Mouse (Mus musculus) hindbrain, embryonic 15.5 days (tissue): Measurements from ENCODE around the gene Tmem167. TPM values are rescaled to one million over a fixed set of nuclear protein-coding genes. Genes with fewer than 3 reads are reported as not detected.

Experiments used
- ATAC-seq: fragments of 200-750 bp; cut with Nextera tagmentation; 2 replicates; pipeline ENCODE4 v1.8.0; 2017; ENCODE audit warnings: low read depth, moderate number of reproducible peaks, moderate TSS enrichment; ENCODE audit not compliant: low FRiP score
- H3K27ac ChIP-seq: fragments of 300-500 bp; sonication (generic); replicated peaks from 2 replicates; pipeline ENCODE4 v1.5.1; 2015; ENCODE audit warnings: mild to moderate bottlenecking, inconsistent platforms
- H3K27me3 ChIP-seq: fragments of 300-500 bp; sonication (generic); 2 replicates; pipeline ENCODE4 v1.6.1; 2015; ENCODE audit warnings: control low read depth, inconsistent platforms
- H3K36me3 ChIP-seq: fragments of 300-500 bp; sonication (generic); 2 replicates; pipeline ENCODE4 v1.6.1; 2015; ENCODE audit warnings: control low read depth, inconsistent platforms
- H3K4me1 ChIP-seq: fragments of 300-500 bp; sonication (generic); replicated peaks from 2 replicates; pipeline ENCODE4 v1.6.1; 2015; ENCODE audit warnings: control low read depth, inconsistent platforms
- H3K4me2 ChIP-seq: fragments of 300-500 bp; sonication (generic); 2 replicates; pipeline ENCODE4 v1.6.1; 2015; ENCODE audit warnings: moderate library complexity, mild to moderate bottlenecking, inconsistent platforms
- H3K4me3 ChIP-seq: fragments of 300-500 bp; sonication (generic); 2 replicates; pipeline ENCODE4 v1.5.1; 2015; ENCODE audit warnings: mild to moderate bottlenecking, inconsistent platforms
- H3K9ac ChIP-seq: fragments of 300-500 bp; sonication (generic); 2 replicates; pipeline ENCODE4 v1.6.1; 2015; ENCODE audit warnings: inconsistent platforms
- H3K9me3 ChIP-seq: fragments of 300-500 bp; sonication (generic); 2 replicates; pipeline ENCODE4 v1.6.1; 2016; ENCODE audit warnings: control low read depth, inconsistent platforms
- WGBS: fragments of 180-500 bp; shearing (Covaris S2); methylation state at CpG from one replicate; pipeline ENCODE4 v1.1.7; 2015; 5-methylcytosine and 5-hydroxymethylcytosine counted together
- polyA plus RNA-seq: library from polyadenylated mRNA; unstranded; fragments of >200 nt; fragmentation: Nextera tagmentation; extraction: Ambion mirVana; gene quantifications from 2 replicates; pipeline ENCODE4 v1.2.1, GENCODE M21; 2015

The Tmem167 gene
- polyA plus RNA-seq, 1 experiment from 2014 or later, result 40.9 TPM

DNA sequence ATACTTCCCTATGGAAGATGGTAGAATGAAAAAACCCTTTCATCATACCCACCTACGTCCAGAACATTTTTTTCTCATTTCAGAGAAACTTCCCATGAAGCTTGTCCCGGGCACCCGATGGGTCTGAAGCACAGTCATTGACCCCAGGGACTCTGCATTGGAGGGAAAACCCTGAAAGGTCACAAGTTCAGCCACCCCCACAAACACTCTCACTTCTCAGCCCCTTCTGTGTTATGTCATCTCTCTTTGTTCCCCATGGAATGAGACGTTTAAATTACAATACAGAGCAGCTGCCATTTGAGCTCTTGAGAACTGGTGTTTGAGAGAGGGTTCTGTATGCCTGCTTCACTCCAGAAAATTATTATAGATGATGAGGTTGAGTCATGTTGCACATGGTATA lies 54.3 kb downstream of the Tmem167 start:
- Histone ChIP-seq H3K9ac (no peak overlapping the region), H3K4me1 (no peaks in the 10 kb centered on the region), H3K27me3 (no peaks in the 10 kb centered on the region), H3K9me3 (no peaks in the 10 kb centered on the region), H3K4me2 (no peak overlapping the region), H3K36me3 (no peaks in the 10 kb centered on the region), H3K4me3 (no peak overlapping the region), H3K27ac (no peak overlapping the region)
- WGBS, result 6% methylated on average over 4 of the region's 4 CpGs
- ATAC-seq, result no peak

DNA sequence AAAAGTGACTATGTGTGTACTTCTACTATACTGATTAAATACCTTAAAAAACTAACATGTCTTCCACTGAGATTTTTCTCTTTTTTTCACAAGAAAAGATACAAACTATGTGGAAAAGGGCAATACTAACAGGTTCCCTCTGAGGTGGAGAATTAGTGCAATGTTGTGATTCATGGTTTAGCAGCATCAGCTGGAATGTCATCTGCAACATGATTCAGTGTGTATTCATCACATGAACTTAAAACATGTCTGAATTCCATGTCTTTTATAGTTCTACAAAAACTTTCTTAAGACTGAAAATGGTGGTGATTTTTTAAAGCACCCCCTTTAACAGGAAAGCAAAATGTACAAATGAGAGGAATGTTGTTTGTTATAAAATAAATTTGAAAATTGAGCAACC lies 63.0 kb downstream of the Tmem167 start:
- ATAC-seq, result no peak
- no peak overlapping the region for H3K4me2 ChIP-seq
- H3K4me3 ChIP-seq, result no peak overlapping the region
- no peaks in the 10 kb centered on the region for H3K9me3 ChIP-seq
- no peaks in the 10 kb centered on the region for H3K36me3 ChIP-seq
- no peak overlapping the region for H3K9ac ChIP-seq
- H3K27me3 ChIP-seq, result no peaks in the 10 kb centered on the region
- H3K4me1 ChIP-seq, result peaks cover 6% of the 10 kb centered on the region; the same call in 1 of the 2 replicates
- H3K27ac ChIP-seq, result no peak overlapping the region

DNA sequence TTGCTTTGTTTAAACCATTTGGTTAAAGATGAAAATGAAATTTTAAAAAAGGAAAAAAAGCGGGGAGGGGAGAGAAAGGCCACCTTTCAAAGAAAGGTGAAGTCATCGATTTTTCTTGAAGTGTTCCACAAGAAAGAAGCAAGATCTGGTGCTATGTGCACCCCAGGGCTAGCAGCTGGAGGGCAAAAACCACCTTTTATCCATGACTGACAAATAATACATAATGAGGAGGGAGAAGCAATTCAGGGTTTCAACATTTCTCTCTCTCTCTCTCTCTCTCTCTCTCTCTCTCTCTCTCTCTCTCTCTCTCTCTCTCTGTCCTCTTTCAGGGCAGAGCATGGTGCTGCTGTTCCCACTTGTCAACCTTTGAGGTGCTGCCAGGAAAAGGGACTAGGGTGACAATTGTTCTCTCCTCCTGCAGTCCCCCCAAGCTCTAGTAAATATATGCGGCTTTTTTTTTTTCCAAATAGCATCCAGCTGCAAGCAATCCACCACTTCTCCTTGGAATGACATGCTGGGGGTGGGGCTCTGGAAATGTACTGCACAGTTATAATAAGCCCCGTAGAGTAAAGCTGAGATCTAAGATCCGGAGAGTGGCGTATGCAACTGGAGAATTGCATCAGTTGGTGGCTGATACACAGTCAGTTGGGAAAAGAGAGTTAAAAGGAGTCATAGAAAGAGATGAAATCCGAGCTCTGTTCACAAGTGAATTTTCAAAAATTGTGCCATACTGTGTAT lies 63.8 kb downstream of the Tmem167 start:
- no peaks in the 10 kb centered on the region for H3K9me3 ChIP-seq
- no peak overlapping the region for H3K4me3 ChIP-seq
- WGBS, result 33% methylated on average over 7 of the region's 7 CpGs
- H3K4me1 ChIP-seq, result peaks cover 6% of the 10 kb centered on the region; the same call in 1 of the 2 replicates
- H3K27ac ChIP-seq, result no peak overlapping the region
- no peaks in the 10 kb centered on the region for H3K27me3 ChIP-seq
- H3K4me2 ChIP-seq, result no peak overlapping the region
- no peak overlapping the region for H3K9ac ChIP-seq
- no peaks in the 10 kb centered on the region for H3K36me3 ChIP-seq
- ATAC-seq, result no peak

DNA sequence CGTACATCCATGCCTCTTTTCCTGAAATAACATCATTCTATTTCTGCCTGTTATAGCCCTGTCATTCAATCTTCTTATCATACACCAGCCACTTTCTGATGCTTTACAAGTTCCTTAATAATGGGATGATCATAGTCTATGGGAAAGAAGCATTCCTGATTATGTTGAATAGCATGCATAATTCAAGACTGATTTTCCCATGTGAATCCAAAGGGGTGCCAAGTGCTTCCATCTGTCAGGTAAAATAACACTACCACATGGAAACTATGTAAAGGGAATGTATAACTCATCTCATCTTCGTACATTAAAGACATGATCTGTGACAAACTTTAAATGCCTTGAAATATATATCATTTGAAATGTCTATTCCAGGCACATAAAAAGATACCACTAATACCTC lies 75.2 kb downstream of the Tmem167 start:
- WGBS, result 84% methylated on average over 2 of the region's 2 CpGs
- no peak for ATAC-seq
- H3K4me3 ChIP-seq, result no peak overlapping the region
- H3K27me3 ChIP-seq, result no peaks in the 10 kb centered on the region
- H3K4me1 ChIP-seq, result no peaks in the 10 kb centered on the region
- no peaks in the 10 kb centered on the region for H3K9me3 ChIP-seq
- H3K4me2 ChIP-seq, result no peak overlapping the region
- H3K36me3 ChIP-seq, result no peaks in the 10 kb centered on the region
- H3K9ac ChIP-seq, result no peak overlapping the region
- no peak overlapping the region for H3K27ac ChIP-seq

DNA sequence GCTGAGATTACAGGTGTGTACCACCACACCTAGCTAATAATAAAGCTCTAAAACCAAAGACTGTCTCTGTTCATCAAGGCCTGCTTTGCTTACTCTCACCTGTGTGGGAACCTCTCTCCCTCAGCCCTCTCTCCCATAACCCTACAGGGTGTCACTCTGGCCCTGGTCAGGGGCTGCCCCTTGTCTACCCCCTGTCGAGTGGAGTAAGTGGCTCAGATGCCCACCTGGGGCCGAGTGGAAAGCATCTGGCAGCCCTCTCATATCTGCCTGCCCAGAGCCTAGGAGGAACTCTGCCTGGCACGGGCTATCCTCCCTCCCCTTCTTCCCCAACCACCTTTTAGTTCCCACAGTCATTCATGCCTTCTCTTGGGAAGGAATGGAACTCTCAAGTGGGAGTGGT lies 78.1 kb downstream of the Tmem167 start:
- no peaks in the 10 kb centered on the region for H3K4me1 ChIP-seq
- H3K4me2 ChIP-seq, result no peak overlapping the region
- no peak overlapping the region for H3K9ac ChIP-seq
- H3K9me3 ChIP-seq, result no peaks in the 10 kb centered on the region
- no peak overlapping the region for H3K4me3 ChIP-seq
- no peaks in the 10 kb centered on the region for H3K36me3 ChIP-seq
- no peaks in the 10 kb centered on the region for H3K27me3 ChIP-seq
- no peak for ATAC-seq
- H3K27ac ChIP-seq, result no peak overlapping the region
- WGBS, result 61% methylated on average over 3 of the region's 3 CpGs

DNA sequence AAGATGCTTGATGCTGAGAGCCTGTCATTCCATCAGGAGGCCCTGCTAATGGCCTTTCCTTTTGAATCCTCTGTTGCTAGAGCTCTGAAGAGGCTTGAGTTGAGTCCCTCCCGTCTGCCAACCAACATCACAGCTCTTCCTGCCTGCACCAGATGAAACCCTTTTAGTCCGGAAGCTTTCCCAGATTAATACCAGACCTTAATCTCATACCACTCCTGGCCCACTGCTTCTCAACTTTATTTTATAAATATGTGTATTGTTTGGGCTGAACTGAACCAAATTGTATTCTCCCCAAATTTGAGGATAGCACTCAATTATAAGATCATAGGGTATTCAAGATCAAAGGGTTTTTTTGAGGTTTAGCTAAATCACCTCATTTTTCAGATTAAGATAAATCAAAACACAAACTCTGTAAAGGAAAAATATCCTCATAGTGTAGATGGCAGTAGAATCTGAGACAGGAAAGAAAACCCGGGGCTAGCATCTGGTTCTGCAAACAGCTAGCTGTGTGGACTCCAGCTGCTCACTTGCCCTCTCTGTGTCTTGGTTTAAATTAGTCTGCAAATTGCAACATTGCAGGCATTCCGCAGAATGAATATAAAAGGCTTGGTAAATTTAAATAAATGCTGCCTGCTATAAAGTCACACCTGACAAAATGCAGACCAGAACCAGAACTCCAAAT lies 81.3 kb downstream of the Tmem167 start:
- Histone ChIP-seq H3K36me3 (no peaks in the 10 kb centered on the region), H3K9me3 (no peaks in the 10 kb centered on the region), H3K4me3 (no peak overlapping the region), H3K4me1 (no peaks in the 10 kb centered on the region), H3K27ac (no peak overlapping the region), H3K27me3 (no peaks in the 10 kb centered on the region), H3K9ac (no peak overlapping the region), H3K4me2 (no peak overlapping the region)
- no peak for ATAC-seq
- 50% methylated on average over 4 of the region's 4 CpGs for whole genome bisulfite sequencing

DNA sequence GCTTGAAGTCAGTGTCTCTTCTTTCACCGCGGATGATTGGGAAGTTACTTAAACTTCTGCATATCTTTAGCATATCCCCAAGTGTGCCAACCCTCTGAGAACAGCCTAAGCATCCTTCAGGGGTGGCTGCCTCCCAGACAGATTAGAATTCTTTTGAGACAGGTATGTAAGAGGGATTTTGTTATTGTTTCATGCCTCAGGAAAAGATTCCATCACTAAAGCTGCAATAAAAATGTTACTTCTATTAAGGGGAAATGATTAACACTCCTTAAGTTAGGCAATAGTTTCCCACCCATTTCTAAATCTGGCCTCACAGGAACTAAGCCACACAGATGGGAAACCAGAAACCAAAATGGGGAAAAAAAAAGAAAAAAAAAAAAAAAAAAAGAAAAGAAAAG lies 81.9 kb downstream of the Tmem167 start:
- Histone ChIP-seq H3K4me2 (no peak overlapping the region), H3K4me3 (no peak overlapping the region), H3K27ac (no peak overlapping the region), H3K4me1 (no peaks in the 10 kb centered on the region), H3K36me3 (no peaks in the 10 kb centered on the region), H3K27me3 (no peaks in the 10 kb centered on the region), H3K9ac (no peak overlapping the region), H3K9me3 (no peaks in the 10 kb centered on the region)
- no peak for ATAC-seq
- WGBS, result 25% methylated on average over 2 of the region's 2 CpGs

DNA sequence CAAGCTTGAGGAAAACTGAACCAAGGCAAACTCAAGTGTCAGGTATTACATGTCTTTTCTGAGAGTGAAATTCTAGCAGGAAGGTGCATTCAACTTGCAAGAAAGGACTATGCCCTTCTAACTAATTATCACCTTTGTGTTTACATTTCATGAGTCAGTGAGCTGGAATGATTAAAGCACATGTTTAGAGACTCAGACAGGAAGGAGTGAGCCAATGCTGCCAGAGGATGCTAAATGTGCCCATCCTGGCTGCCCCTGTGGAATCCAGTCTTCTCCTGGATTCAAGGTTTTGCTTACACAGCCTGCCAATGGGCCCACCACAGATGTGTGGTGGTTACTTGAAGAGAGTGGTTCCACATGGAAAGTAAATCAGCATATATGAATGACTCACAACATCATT lies 82.5 kb downstream of the Tmem167 start:
- no peak overlapping the region for H3K27ac ChIP-seq
- H3K4me2 ChIP-seq, result no peak overlapping the region
- no peaks in the 10 kb centered on the region for H3K27me3 ChIP-seq
- H3K36me3 ChIP-seq, result no peaks in the 10 kb centered on the region
- H3K4me3 ChIP-seq, result no peak overlapping the region
- H3K9ac ChIP-seq, result no peak overlapping the region
- H3K9me3 ChIP-seq, result no peaks in the 10 kb centered on the region
- no peaks in the 10 kb centered on the region for H3K4me1 ChIP-seq
- no peak for ATAC-seq

DNA sequence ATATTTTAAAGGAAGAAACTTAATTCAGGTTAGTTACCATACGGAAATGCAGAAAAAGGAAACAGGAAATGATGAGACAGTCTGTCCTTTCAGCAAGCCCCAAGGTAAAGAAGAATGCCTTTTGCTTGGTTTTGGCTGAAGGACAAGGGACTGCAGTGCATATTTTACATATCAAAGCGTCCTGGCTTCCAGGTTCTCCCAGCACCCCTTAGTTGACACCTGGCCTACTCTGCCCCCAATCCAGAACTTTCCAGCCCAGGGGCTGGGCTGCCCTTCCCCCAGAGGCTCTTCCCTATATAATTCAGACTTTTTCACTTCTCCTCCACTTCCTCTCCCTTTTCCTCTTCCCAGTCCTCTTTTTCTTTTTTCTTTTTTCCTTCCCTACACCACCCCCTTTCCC lies 86.7 kb downstream of the Tmem167 start:
- H3K9ac ChIP-seq, result no peak overlapping the region
- no peak overlapping the region for H3K4me2 ChIP-seq
- H3K36me3 ChIP-seq, result no peaks in the 10 kb centered on the region
- no peaks in the 10 kb centered on the region for H3K4me1 ChIP-seq
- no peaks in the 10 kb centered on the region for H3K9me3 ChIP-seq
- no peak overlapping the region for H3K4me3 ChIP-seq
- WGBS, result 55% methylated on average over 2 of the region's 2 CpGs
- H3K27me3 ChIP-seq, result no peaks in the 10 kb centered on the region
- no peak overlapping the region for H3K27ac ChIP-seq
- no peak for ATAC-seq

DNA sequence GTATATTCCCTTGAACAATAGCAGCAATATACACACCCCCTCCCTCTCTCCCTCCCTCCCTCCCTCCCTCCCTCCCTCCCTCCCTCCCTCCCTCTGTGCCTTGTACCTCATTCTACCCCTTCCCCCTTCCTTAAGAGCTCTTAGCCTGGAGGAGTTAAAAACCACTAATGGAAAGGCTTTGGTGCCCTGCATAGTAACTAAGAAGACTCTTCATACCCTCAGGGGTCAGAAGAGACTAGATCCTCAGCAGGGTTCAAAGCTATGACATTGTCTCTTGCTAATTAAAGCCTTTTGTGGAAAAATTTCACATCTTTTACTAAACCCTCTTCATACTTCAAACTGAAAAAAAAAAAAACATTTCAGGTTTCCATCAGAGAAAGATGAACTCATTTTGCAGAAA lies 93.3 kb downstream of the Tmem167 start:
- ATAC-seq, result no peak
- H3K9me3 ChIP-seq, result no peaks in the 10 kb centered on the region
- no peak overlapping the region for H3K4me2 ChIP-seq
- no peaks in the 10 kb centered on the region for H3K36me3 ChIP-seq
- no peaks in the 10 kb centered on the region for H3K4me1 ChIP-seq
- H3K27me3 ChIP-seq, result no peaks in the 10 kb centered on the region
- no peak overlapping the region for H3K4me3 ChIP-seq
- H3K27ac ChIP-seq, result no peak overlapping the region
- no peak overlapping the region for H3K9ac ChIP-seq

DNA sequence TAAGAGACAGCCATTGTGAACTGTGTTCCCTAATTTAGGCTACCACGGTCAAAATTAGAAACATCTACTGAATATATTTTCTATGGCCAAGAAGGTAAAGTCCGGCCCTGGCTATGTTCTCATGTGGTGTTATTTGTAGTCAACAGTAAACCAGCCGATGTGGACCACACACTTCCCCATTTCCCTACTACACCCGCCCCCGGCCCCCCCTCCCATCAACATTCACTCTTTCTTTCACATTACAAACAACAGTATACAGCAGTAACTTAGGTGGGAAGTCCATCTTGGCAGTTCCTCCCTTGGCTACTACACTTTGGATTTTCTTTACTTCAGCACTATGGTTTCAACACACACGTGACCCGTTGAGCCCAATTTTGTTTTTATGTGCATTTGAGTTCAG lies 94.6 kb downstream of the Tmem167 start:
- Histone ChIP-seq H3K4me3 (no peak overlapping the region), H3K9me3 (no peaks in the 10 kb centered on the region), H3K4me1 (no peaks in the 10 kb centered on the region), H3K27ac (no peak overlapping the region), H3K4me2 (no peak overlapping the region), H3K9ac (no peak overlapping the region), H3K27me3 (no peaks in the 10 kb centered on the region), H3K36me3 (no peaks in the 10 kb centered on the region)
- WGBS, result 90% methylated on average over 7 of the region's 7 CpGs
- no peak for ATAC-seq

DNA sequence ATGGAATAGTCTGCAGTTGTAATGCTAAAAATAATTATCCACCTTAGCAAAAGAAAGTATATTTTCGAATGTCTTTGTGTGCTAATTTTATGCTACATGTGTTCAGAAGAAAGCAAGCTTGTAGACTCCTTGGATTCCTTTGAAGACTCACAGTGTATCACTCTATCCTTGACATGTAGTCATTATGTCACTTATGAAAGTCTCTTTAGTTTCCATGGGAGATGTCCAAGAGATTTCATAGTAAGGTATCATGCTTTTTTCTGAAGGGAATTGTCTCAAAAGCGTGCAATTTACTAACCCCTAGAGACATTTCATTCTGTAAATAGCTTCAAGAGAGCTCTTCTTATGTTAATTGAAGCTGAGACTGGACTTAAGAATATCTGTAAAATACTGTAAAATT lies 97.8 kb downstream of the Tmem167 start:
- H3K27me3 ChIP-seq, result no peaks in the 10 kb centered on the region
- no peak overlapping the region for H3K4me2 ChIP-seq
- no peak for ATAC-seq
- no peaks in the 10 kb centered on the region for H3K4me1 ChIP-seq
- WGBS, result 37% methylated on average over 2 of the region's 2 CpGs
- H3K9ac ChIP-seq, result no peak overlapping the region
- no peak overlapping the region for H3K27ac ChIP-seq
- no peaks in the 10 kb centered on the region for H3K36me3 ChIP-seq
- no peaks in the 10 kb centered on the region for H3K9me3 ChIP-seq
- H3K4me3 ChIP-seq, result no peak overlapping the region

DNA sequence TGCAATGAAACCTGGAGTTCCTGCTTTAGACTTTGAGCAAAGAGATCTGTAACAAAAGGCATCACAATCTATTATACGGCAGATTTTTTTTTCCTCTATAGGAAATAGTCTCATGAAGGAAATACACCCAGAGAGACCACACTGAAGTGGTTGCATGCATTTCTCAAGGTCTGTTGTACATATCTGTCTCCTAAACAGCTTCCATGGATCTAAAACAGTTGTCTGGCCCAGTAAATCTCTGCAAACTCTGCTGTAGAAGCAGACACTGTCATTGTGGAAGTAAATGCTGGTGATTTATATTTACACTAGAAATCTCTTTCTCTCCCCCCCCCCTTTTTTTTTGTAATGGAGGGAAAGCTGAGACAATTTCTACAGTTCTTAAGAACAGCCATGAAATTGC lies 99.1 kb downstream of the Tmem167 start:
- WGBS, result 26% methylated on average over 1 of the region's 1 CpGs
- Histone ChIP-seq H3K27me3 (no peaks in the 10 kb centered on the region), H3K9me3 (no peaks in the 10 kb centered on the region), H3K9ac (no peak overlapping the region), H3K4me1 (no peaks in the 10 kb centered on the region), H3K4me3 (no peak overlapping the region), H3K36me3 (no peaks in the 10 kb centered on the region), H3K27ac (no peak overlapping the region), H3K4me2 (no peak overlapping the region)
- ATAC-seq, result no peak
